Mouse (Mus musculus): ENCODE measurements around the gene Mmp15. TPM values are rescaled to one million over a fixed set of nuclear protein-coding genes. Genes with fewer than 3 reads are reported as not detected.
"Not testable (repeated sequence)": the region's sequence is repeated elsewhere in the genome, so short reads cannot be mapped to it uniquely, and the experiment has no call there.

Gene Mmp15
- total RNA-seq, 2 experiments from 2014 or later = 40.0 to 44.2 TPM

DNA sequence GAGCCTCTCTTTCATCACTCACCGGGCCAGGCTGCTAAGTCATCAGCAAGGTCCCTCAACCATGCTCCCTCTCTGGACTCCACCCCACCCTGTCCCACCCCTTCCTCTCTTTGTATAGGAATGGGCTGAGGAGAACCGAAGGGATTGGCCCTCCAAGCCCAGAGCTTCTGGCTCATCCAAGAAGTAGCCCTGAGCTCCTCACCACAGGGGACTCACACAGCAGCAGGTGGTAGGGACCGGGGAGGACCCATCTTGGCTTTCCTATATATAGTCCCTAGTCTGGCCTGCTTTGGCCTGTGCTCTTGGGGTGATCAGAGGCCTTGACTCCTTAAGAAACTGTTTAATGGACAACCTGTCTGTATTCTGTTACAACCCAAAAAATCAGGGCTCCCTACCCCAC is 22.4 kb downstream of the Mmp15 start:
- DNase-seq = no peak
- intact Hi-C loops (cut with DNase I) = no loop called here

DNA sequence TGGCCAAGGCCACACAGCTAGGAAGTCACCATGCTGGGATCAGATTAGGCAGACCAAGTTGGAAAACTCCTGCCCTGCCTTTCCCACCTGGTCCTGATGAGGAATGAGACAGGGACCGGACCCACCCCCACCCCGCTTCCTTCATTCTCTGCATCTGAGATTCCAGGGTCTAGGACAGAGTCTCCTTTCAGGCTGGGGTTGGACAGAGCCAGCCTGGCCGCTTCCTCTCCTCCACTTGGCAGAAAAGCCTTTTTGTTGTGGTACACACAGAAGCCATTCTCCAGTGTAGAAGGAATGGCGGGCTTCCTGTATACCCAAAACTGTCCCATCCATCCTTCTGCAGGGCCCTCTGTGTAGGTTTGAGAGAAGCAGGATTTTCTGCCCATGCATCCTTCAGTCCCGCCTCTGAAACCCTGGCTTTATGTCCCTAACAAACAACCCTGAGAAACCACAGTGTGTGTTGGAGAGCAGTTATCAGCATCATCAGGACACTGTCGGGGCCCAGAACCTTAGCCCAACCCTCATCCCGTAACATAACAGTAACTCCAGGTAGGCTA is 23.4 kb downstream of the Mmp15 start:
- DNase-seq = no peak
- intact Hi-C loops (cut with DNase I) = no loop called here

GRCm38 (mm10) chr8:95376309-95376999 is 24.4 kb downstream of the Mmp15 start:
- intact Hi-C loops (cut with DNase I) = no loop called here
- DNase-seq = no peak

- no peak for DNase-seq
- intact Hi-C loops (cut with DNase I) = no loop called here
Measured at GRCm38 (mm10) chr8:95377101-95377500, 25.0 kb downstream of the Mmp15 start.

GRCm38 (mm10) chr8:95377863-95378291 is 25.8 kb downstream of the Mmp15 start:
- intact Hi-C loops (cut with DNase I) = no loop called here
- no peak for DNase-seq

- intact Hi-C loops (cut with DNase I); DNase-seq: not testable (repeated sequence)
Measured at GRCm38 (mm10) chr8:95378928-95379327, 26.9 kb downstream of the Mmp15 start.

DNA sequence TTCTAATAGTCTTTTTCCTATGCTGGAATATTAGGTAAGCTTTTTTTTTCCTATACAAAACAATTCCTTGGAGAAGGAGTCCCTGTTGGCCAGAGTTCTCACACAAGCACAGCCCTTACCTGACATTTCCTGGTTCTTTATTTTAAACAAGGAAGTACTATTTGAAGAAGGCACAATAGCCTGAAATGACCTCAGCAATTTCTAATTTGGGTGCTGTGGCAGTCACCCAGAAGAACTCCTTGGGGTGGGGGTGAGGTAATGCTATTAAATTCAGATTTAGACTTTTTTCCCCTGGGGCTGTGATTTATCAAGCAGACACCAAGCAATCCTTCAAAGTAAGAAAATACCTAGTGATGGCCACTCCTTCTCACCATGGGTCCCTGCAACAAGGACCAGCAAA is 28.9 kb downstream of the Mmp15 start:
- no peak for DNase-seq
- intact Hi-C loops (cut with DNase I) = no loop called here

DNA sequence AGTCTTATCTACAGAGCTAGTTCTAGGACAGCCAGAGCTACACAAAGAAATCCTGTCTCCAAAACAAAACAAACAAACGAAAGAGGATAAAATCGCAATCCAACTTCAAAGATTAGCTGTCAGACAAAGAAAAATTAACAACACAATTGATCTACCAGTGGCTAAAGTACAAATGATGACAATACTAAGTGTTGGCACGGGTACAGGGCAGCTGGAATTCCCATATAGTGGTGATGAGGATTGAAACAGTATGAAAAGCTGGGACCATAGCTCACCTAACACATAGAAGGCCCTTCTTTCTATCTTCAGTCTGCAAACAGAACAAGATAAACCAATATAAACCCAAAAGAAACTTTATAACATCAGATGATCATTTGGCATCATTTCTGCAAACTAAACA is 29.5 kb downstream of the Mmp15 start:
- DNase-seq = no peak
- intact Hi-C loops (cut with DNase I) = no loop called here

GRCm38 (mm10) chr8:95384501-95384900 is 32.4 kb downstream of the Mmp15 start:
- DNase-seq = no peak
- intact Hi-C loops (cut with DNase I) = no loop called here

- intact Hi-C loops (cut with DNase I) = no loop called here
- no peak for DNase-seq
Measured at GRCm38 (mm10) chr8:95386037-95386436, 34.0 kb downstream of the Mmp15 start.

DNA sequence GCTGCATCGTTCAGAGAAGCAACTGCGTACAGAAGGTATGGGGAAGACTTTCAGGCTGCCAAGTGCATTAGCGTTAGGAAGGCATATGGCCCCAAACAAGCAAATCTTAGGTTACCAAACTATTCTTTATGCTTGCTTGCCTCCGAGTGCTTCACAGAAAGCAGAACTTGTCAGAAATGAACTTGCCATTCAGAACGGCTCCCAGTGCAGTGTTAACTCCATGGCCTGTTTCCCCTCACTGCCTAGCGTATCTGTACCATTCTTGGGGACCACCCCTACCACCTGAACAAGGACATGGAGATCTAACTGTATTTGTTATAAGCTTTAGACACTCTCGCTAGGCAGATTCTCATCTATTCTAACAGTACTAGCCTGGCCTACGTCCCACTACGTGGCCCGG is 35.2 kb downstream of the Mmp15 start:
- intact Hi-C loops (cut with DNase I) = no loop called here
- no peak for DNase-seq

DNA sequence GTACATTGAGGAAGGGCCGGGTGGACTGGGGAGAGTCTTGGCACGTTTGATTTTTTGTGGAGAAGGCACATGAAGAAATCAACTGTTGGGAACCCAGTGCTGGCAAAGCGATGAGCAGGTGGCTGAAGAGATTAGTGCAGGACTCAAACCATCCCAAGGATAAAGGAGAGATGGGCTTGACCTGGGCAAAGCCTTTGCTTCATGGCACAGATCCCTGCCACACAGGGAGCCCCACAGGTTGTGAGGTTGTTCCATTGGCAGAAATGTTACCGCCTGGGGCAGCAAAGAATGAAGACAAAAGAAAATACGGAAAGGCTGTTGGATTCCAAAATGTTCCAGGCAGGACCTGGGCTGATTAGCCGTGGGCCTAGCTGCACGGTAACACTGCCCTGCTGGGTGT is 35.9 kb downstream of the Mmp15 start:
- intact Hi-C loops (cut with DNase I) = no loop called here
- DNase-seq = no peak

DNA sequence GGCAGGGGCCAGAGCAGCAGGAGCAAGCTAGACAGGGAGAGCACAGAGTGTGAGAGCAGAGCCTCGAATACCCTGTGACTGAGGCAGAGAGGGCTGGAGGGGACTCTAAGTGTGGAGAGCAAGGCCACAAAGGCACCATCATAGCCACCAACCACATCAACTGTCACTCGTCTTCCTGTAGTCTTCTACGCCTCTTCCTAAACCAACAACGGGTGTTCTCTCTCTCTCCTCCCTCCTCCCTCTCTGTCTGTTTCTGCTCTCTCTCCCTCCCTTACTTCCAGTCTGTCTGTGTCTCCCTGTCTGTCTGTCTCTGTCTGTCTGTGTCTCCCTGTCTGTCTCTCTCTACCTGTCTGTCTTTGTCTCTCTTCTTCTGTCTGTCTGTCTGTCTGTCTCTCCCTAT is 38.2 kb downstream of the Mmp15 start:
- intact Hi-C loops (cut with DNase I) = no loop called here
- no peak for DNase-seq

DNA sequence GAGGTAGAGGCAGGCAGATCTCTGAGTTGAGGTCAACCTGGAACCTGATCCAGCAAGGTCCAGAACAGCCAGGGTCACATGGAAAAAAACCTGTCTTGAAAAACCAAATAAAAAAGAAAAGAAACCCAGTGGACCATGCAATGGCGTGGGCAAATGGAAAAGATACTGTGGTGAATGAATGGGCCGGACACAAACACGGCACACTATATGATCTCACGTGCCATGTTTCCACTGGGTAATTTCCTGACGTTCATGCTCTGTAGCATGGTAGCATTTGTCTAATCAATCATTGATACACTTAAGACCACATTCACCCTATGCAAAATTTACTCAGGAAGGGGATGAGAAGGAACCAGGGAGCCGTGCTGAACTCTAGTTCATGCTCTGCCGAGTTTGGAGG is 39.0 kb downstream of the Mmp15 start:
- DNase-seq = no peak
- intact Hi-C loops (cut with DNase I) = no loop called here

- intact Hi-C loops (cut with DNase I) = no loop called here
- no peak for DNase-seq
Measured at GRCm38 (mm10) chr8:95392604-95393003, 40.5 kb downstream of the Mmp15 start.

- intact Hi-C loops (cut with DNase I) = no loop called here
Measured at GRCm38 (mm10) chr8:95395186-95395918, 43.3 kb downstream of the Mmp15 start.

DNA sequence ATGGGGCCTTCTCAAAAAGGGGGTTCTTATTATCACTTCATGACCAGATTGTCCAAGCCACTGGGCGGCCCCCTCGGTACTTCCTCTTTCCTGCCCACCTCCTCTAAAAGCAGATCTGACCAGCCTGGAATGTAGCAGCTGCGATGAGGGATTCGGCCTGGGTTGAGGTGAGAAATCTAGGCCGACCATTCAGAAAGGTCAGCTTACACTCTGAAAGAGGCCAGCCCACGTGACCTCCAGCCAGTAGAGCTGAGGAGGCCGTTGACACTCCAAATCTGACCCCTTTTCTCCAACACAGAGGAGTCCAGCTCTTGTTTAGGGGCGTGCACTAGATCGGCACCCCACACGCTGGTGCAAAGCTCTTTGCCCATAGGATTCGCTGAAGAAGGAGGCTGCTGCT is 44.7 kb downstream of the Mmp15 start:
- intact Hi-C loops (cut with DNase I) = no loop called here

More at GRCm38 (mm10) chr8:95395186-95395918, 43.3 kb downstream of the Mmp15 start:
- no peak for DNase-seq

GRCm38 (mm10) chr8:95397201-95397600 is 45.1 kb downstream of the Mmp15 start:
- intact Hi-C loops (cut with DNase I) = no loop called here
- DNase-seq = no peak

More for the DNA sequence above, 44.7 kb downstream of the Mmp15 start:
- DNase-seq = no peak

DNA sequence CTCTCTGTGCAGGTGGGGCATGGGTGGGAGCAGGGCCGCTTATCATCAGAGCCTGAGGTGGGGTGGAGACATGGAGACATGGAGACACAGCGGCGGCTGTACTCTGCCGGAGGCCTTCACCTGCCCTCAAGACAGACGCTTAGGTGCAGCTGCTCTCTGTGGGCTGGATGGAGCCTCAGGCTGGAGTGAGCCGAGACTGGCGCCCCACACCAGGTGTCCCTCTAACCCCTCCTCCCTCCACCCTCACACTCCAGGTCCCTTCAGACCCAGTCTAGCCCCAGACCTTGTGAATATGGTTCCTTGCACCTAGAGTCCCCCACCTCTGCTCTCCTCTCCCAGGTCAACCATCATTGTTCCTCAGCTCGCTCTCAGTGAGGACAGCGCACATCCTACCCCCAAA is 47.1 kb downstream of the Mmp15 start:
- DNase-seq = no peak
- intact Hi-C loops (cut with DNase I) = no loop called here

- intact Hi-C loops (cut with DNase I) = no loop called here
- no peak for DNase-seq
Measured at GRCm38 (mm10) chr8:95401091-95401490, 49.0 kb downstream of the Mmp15 start.

GRCm38 (mm10) chr8:95409518-95409917 is 57.5 kb downstream of the Mmp15 start:
- intact Hi-C loops (cut with DNase I) = no loop called here

More at GRCm38 (mm10) chr8:95409518-95409917, 57.5 kb downstream of the Mmp15 start:
- DNase-seq = no peak
